In genomic region chr14:74908250-74908649, GRCm38 (mm10) we compare ENCODE assay signal across 17 mouse cellular contexts. TPM values are rescaled to one million over a fixed set of nuclear protein-coding genes. Genes with fewer than 3 reads are reported as not detected.
DNase-seq lines count a peak whose midpoint lies in the region; ATAC-seq and TF ChIP-seq lines count a peak whose summit lies in the region.
"Had no signal": no experiment of that assay in that cellular context is flagged by ENCODE, and none has a peak within 500 bp of the region (broad histone marks: within the 10 kb centered on the region; RNA-seq: fewer than 3 reads in every experiment).

No protein-coding gene starts in this region.

- no peak overlapping the region for H3K27ac ChIP-seq in lung, postnatal 0 days (ENCODE audit: low read length)
- H3K27ac ChIP-seq: embryonic facial prominence, embryonic 10.5 days; limb, embryonic 12.5 days; neural tube, embryonic 12.5 days had no signal

- no peaks in the 10 kb centered on the region for H3K27me3 ChIP-seq in lung, postnatal 0 days (replicated peaks; ENCODE audit: insufficient read depth, low read length)
- H3K27me3 ChIP-seq: limb, embryonic 12.5 days; neural tube, embryonic 12.5 days had no signal

- TF ChIP-seq EP300 in lung, postnatal 0 days (IDR thresholded peaks at IDR 0.05) = no peak

- H3K4me3 ChIP-seq in lung, postnatal 0 days (ENCODE audit: low read depth, low read length) = no peak overlapping the region
- H3K4me3 ChIP-seq: embryonic facial prominence, embryonic 10.5 days; limb, embryonic 12.5 days; neural tube, embryonic 12.5 days had no signal

- H3K4me2 ChIP-seq in lung, postnatal 0 days (replicated peaks; ENCODE audit: low read depth, low read length) = no peak overlapping the region
- H3K4me2 ChIP-seq: limb, embryonic 12.5 days; lung, embryonic 14.5 days; midbrain, embryonic 11.5 days; neural tube, embryonic 12.5 days had no signal

- H3K9ac ChIP-seq in lung, postnatal 0 days (replicated peaks; ENCODE audit: low read depth) = no peak overlapping the region
- H3K9ac ChIP-seq: limb, embryonic 12.5 days; lung, embryonic 14.5 days; neural tube, embryonic 12.5 days had no signal

- 88% methylated on average over 6 of the region's 6 CpGs for WGBS in lung, postnatal 0 days

- no peak for TF ChIP-seq CTCF in lung, postnatal 0 days (IDR thresholded peaks at IDR 0.05)

- DNase-seq in layer of hippocampus, adult 9-11 months = peak; percentile 75
- no peak for DNase-seq in layer of hippocampus, postnatal 36 days
- DNase-seq in CD8-positive naive resting alpha-beta T cell, adult 2 months (ENCODE audit: low read depth in 2 of 2, low spot score in 2 of 2) = peak; percentile 28 to 38
- peak; percentile 67 for DNase-seq in thymus, postnatal 0 days (ENCODE audit: low spot score)
- no peak for DNase-seq in kidney, adult 11 months
- no peak for DNase-seq in lung, postnatal 0 days (ENCODE audit: low spot score)
- no peak for DNase-seq in heart, postnatal 14 days
- DNase-seq: cerebellum, postnatal 10 days; kidney, adult 9 months; lung, embryonic 14.5 days had no signal

- peaks cover 14% of the 10 kb centered on the region for H3K4me1 ChIP-seq in lung, postnatal 0 days (ENCODE audit: insufficient read depth, low read depth, low read length)
- H3K4me1 ChIP-seq: neural tube, embryonic 12.5 days had no signal

- intact Hi-C loops in heart, postnatal 14 days (cut with DNase I) = no loop called here

- H3K36me3 ChIP-seq in lung, postnatal 0 days (ENCODE audit: insufficient read depth, low read length) = no peaks in the 10 kb centered on the region
- H3K36me3 ChIP-seq: embryonic facial prominence, embryonic 10.5 days; G1E; limb, embryonic 12.5 days; neural tube, embryonic 12.5 days had no signal

- peak; percentile 88 to 91 for ATAC-seq in hematopoietic stem cell, adult 5-6 weeks (replicated peaks in 1 of 2; ENCODE audit: insufficient read depth in 1 of 2, low FRiP score in 2 of 2, low TSS enrichment in 1 of 2, low read depth in 1 of 2, poor library complexity in 2 of 2, severe bottlenecking in 2 of 2)
- no peak for ATAC-seq in lung, postnatal 0 days
- ATAC-seq: hindbrain, embryonic 16.5 days had no signal

- no peaks in the 10 kb centered on the region for H3K9me3 ChIP-seq in lung, postnatal 0 days (ENCODE audit: low read length)
- H3K9me3 ChIP-seq: embryonic facial prominence, embryonic 10.5 days; G1E; limb, embryonic 12.5 days; neural tube, embryonic 12.5 days had no signal

RNA-seq across cellular contexts. Expression of gene Lrch1, which starts 39.4 kb away (rescaled TPM):
- 10 to 100 TPM; 15.7 to 18.7 TPM for total RNA-seq in layer of hippocampus, postnatal 36 days (2021)
- total RNA-seq in hematopoietic stem cell, adult 5-6 weeks (2017) = 21.4 and 23.4 TPM in 2 replicates
- 25.1 and 25.5 TPM in 2 replicates for polyA plus RNA-seq in thymus, postnatal 0 days (2015; fragmentation: Nextera tagmentation; extraction: Ambion mirVana)
- 13.5 and 15.3 TPM in 2 replicates for polyA plus RNA-seq in lung, postnatal 0 days (2015; fragmentation: Nextera tagmentation; extraction: Ambion mirVana)
- total RNA-seq in heart, postnatal 14 days (2021) = 10 to 100 TPM; 17.5 to 18.5 TPM
- polyA plus RNA-seq: G1E had no signal

Comparison
In these comparisons a context has a peak if more than half of its experiments do, and no peak if none do; other contexts are left out.
1. DNase-seq: peak in layer of hippocampus, adult 9-11 months (single experiment), CD8-positive naive resting alpha-beta T cell, adult 2 months (2 of 2) and thymus, postnatal 0 days (single experiment); none in layer of hippocampus, postnatal 36 days (0 of 2), kidney, adult 11 months (single experiment), lung, postnatal 0 days (single experiment) and heart, postnatal 14 days (0 of 2).